Mouse (Mus musculus): Measurements from ENCODE around the gene Eps8l1.
A peak's percentile ranks its signal among the peaks of the same experiment; 100 is the strongest.
"Not testable (repeated sequence)": the region's sequence is repeated elsewhere in the genome, so short reads cannot be mapped to it uniquely, and the experiment has no call there.

Eps8l1 gene

DNA sequence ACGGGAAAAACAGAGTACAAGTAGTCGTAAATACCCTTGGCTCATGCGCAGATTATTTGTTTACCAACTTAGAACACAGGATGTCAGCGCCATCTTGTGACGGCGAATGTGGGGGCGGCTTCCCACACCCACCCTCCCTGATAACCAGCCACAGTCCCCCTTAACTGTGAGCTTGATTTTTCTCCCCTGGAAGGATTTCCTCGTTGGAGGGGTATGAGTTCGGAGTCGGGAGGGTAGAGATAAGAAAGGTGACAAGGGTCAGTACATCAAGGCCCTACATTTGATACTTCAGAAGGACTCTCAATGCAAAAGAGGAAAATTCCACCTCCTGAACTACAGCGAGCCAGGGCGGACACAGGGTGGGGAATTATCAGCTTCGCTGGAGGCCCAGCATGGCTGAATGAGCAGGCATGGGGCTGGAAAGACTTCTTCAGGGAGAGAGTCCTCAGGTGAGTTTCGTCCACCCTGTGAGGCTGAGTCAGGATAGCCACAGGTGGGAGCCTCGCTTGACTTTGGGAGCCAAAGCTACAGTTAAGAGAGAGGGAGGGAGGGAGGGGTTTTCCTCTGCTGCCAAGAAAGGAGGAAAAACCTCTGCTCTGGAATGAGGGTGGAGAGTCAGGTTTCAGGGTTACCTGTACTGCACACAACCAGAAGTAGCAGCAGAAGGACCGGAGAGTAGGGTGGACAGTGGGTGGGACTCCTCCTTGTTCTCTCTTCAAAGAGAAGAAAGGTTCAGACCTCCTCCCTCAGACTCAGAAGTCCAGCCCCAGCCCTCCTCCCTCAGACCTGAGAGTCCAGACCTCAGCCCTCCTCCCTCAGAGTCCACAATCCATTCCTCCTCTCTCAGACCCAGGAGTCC lies at the start of gene Eps8l1:
Gene Eps8l1, plus strand, starts transcription at position 99 of the 859 bp plus-strand sequence.
- DNase-seq = peak in 1 of 2 experiments; percentile 69

DNA sequence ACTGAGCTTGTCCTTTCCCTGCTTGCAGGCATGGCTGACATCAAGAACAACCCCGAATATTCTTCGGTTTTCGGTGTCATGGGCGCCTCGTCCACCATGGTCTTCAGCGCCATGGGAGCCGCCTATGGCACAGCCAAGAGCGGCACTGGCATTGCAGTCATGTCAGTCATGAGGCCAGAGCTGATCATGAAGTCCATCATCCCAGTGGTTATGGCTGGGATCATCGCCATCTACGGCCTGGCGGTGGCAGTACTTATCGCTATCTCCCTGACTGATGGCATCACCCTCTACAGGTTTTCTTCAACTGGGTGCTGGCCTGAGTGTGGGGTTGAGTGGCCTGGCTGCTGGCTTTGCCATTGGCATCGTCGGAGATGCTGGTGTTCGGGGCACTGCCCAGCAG lies 48.1 kb upstream of the Eps8l1 start:
- not testable (repeated sequence) for DNase-seq

DNA sequence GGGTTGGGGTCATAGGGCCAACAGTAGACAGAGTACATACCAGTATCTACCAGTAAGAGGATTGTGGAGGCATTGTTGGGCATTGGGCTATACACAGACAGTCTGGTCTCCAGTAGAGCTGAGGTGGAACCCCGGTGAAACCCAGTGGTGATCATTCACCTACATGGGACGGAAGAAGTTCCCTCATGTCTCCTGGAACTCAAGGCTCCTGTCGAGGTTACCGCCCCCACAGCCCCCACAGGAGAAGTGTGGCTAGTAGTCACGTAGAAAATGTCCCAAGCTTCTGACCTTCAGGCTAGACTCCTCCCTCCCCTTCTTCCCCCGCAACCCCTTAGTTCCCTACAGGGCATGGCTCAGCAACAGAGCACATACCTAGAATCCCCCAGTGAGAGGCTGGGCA lies 40.8 kb upstream of the Eps8l1 start:
- DNase-seq = no peak

DNA sequence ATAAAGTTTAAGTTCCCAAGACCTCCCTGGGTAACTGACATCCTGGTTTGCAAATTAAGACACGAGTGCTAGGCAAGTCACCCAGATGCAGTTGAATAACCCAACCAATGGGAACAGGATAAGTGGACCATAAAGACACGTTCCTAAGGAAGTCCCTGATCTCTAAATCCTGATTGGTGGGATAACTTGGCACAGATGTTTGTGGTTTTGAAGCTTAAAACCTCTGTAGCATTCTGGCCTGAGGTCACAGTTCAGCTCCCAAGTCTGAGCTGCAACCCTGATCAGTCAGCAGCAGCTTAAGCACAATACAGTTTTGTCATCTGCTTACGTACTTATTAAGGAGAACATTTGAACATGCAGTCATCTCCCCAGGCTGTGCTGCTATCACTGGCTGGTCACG lies 40.2 kb upstream of the Eps8l1 start:
- DNase-seq = no peak

DNA sequence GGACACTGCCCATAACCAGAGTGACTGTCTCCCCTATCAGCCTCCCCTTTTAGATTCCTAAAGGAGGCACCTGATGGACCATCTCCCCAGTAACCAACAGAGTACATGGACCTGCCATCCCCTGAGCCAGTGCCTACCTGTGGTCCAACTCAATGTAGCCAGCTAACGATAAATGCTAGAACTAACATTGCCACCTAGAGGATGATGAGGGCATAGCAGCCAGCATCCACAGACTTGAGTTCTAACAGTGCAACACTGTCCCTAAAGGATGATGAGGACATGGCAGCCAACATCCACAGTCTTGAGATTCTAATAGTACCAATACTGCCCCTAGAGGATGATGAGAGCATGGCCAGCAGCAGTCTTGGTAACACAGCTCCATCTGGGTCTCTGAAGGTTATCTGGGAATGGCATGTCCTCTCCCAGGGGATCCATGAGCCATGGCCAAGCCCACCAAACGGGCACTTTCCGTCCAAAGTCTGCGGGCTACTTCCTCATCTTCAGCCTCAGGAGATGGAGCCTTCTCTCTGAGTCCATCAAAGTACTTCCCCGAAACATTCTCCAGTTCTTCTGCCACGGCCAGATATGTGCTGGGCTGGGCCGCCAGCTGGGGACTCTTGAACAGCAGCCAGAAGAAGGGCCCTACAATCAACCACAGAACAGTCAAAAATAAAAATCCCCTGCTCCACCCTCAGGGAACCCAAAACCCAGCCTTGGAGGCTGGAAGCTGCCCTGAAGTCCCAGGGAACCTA lies 33.1 kb upstream of the Eps8l1 start:
- peak; percentile 70 to 89 for DNase-seq

DNA sequence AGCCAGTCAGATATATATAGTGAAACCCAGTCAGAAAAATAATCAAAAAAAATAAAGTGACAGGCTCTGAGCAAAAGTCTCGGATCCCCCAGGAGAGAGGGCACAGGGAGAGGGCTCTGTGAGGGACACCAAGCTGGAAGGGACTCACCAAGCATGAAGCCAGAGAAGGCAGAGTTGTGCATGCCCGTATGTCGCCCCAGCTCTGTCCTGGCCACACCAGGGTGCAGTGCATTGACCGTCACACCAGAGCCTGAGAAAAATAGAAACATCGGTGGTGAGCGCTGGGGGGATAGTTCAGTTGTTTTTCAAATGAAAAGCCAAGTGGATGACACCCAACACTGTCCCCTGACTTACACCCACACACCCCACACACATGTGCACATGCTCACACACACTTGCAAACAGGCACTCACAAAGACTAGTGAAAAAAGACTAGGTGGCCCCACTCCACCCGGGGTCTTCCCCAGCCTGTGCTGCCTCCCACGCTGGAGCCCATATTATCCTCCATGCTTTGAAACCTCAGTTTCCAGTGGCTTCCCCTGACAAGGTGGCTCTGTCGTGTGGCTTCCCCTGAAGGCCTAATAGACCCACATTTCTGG lies 30.1 kb upstream of the Eps8l1 start:
- DNase-seq = no peak

DNA sequence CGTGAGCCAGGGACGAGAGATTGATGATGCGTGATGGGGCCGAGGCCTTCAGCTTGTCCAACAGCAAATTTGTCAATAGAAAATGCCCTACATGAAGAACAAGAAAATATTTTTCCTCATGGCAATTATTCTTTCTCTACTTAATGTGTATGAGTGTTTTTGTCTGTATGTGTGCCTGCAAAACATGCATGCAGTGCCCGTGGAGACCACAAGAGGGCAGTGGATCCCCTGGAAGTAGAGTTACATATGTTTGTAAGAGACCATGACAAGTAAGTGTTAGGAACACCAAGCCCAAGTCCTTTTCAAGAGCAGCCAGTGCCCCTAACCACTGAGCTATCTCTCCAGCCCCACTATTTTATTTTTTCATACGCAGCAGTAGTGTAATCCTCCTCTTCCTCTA lies 28.9 kb upstream of the Eps8l1 start:
- peak; percentile 77 to 85 for DNase-seq

DNA sequence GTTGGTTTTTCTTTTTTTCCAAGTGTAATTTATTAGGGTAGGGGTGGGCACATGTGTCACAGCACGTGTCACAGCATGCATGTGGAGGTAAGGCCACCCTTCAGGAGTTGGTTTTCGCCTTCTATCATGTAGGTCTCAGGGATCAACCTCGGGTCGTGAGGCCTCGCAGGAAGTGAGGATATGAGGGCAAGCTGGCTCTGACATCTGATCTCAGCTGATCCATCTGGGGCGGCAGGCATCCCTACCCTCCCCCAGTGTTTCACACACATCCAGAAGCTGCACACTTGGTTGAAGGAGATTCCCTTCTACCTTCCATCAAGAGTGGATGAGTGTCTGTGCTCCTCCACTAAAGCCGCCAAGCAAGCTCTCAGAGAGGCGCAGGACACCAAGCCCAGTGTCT lies 28.4 kb upstream of the Eps8l1 start:
- DNase-seq = no peak

DNA sequence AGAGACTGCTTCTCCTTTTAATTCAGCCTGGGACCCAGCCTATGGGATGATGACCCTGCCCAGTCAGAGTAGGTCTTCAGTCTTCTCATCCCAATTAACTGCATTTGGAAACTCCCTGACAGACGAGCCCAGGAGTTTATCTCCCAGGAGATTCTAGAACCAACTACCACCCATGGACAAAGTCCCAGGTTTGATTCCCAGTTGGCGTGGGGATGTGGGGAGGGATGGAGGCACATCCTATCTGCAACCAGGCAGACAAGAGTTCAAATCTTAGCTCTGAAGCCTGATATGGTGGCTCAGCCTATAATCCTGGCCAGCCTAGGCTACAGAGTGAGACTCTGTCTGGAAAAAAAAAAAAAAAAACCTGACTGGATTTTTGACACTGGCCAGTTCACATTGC lies 22.8 kb upstream of the Eps8l1 start:
- DNase-seq = no peak

DNA sequence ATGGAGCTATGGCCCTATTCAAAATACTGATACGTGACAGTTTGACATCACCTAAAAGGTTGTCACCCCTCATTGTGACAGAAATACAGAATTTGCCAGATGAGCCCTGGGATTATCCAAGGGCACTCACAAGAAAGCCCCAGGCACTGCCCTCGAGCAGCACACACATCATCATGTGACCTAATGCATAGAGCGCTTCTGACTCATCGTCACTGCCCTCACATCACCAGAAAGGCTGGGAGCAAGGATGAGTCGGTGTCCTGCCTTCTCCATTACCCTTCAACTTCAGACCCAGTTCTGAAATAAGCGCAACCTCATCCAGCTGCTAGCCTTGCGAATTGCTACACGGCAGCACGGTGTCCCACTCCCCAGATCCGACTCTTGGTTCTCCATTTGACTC lies 19.9 kb upstream of the Eps8l1 start:
- no peak for DNase-seq

DNA sequence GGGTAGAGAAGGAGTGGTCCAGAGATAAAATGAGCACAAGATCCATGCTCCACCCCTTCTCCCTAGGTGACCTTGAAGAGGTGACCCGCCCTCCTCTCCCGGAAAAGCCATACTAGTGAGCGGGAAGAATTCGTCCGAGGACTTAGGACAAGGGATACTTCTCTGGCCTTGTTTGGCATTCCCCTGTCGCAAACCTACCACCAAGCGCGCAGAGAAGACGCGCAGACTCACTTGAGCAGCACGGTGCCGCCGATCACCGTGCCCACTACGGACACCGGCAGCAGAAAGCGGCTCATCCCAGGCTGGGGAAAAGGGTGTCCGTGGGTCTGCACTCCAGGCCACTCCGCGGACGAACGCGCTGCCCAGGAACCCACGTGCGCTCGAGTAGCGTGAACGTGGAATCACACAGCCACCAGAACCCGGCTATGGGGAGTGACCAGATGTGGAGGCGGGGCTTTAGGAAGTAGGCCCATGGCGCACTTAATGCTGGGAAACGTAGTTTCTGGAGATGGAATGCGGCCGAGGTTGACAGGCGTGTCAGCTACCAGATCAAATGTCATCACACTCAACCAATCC lies 15.2 kb upstream of the Eps8l1 start, which contains the start of gene Rdh13:
Gene Rdh13, minus strand, starts transcription at position 434 of the 576 bp plus-strand sequence.
- peak; percentile 91 for DNase-seq

DNA sequence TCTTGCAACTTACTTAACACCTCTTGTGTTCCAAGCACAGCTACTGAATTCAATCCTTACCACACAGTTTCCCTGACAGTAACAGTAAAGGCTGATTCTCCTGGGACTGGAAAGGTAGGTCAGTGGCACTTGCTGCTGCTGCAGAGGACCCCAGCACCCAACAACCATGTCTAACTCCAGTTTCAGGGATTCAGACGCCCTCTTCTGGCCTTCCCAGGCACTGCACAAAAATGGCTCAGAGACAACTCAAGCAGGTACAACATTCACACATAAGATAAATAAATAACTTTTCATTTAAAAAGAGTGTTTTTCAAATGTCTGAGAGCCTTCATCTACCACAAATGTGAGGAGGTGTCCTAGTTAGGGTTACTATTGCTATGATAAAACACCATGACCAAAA lies 13.3 kb upstream of the Eps8l1 start:
- no peak for DNase-seq

DNA sequence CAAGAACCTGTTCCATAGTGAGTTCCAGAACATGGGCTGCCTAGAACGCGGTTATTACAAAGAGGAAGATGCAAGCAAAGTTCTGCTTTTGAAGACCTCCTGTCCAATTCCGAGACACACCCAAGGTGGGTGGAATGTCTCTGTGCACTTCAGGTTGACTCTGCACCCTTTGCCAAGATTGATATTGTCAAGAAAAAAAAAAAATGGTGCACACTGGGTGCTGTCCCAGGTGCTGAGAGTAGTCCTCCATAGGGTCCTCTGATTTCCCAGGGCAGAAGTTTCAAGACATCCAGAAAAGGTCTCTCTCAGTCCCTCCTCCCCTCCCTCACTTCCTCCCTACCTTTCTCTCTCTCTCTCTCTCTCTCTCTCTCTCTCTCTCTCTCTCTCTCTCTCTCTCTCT lies 12.0 kb upstream of the Eps8l1 start:
- no peak for DNase-seq

DNA sequence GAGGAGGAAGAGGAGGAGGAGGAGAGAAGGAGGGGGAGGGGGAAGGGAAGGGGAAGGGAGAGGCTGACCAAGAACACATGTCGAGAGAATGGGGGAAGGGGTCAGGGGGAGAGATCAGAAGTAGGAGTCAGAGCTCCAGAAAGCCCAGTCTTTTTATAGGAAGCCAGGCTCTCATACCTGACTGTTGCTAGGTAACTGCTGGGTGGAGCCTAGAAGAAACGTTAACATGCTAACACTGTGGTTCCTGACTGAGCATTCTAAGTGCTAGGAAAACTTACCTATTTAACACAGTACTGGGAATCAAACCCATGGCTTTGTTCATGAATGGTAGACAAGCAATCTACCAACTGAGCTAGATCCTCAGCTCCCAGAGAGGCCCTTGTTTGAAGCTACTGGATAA lies 11.3 kb upstream of the Eps8l1 start:
- DNase-seq = no peak

DNA sequence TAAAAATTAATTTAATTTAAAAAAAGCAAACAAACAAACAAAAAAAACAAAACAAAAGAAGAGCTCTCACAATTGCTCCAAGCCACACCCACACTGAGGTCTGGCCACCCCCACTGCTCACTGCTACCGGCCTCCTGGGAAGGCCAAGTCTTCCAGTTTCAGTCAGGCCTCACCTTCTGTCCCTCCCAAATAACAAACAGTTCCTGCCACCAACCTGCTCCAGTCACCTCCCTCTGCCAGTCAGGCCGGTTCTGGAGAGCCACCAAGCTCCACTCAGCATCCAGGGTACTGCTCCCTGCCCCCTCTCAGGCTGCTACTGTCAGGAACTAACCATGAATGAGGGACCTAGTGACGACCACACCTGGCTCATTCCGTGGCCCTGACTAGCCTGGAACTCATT lies 7.8 kb upstream of the Eps8l1 start:
- DNase-seq = peak; percentile 53 to 80

DNA sequence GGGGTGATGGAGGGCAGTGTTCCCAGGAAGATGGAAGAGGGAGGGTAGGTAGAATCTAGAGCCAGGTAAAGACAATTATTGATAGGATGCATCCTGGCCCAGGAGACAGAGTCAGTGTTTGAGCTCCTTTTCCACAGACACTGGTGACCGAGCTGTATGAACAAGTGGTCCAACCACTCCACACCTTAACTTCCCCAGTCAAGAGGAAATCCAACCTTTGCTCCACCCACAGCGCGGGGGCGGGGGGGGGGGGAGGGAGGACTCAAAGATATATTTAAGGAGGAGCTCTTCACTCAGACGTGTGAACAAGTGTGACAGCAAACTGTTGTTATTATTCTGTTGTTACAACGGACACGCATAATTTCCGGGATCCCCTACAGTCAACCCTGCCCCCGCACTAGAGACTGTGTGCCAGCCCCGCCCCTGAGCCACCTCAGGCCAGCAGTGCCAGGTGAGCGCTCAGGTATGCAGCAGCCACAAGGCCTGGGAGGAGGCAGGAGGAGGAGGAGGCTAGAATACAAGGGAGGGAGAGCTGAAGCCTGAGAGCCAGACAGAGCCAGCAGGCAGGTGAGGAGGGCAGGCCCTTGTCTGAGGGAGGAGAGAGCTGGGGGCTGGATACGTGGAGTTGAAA lies 3.8 kb downstream of the Eps8l1 start:
- peak; percentile 79 to 91 for DNase-seq

DNA sequence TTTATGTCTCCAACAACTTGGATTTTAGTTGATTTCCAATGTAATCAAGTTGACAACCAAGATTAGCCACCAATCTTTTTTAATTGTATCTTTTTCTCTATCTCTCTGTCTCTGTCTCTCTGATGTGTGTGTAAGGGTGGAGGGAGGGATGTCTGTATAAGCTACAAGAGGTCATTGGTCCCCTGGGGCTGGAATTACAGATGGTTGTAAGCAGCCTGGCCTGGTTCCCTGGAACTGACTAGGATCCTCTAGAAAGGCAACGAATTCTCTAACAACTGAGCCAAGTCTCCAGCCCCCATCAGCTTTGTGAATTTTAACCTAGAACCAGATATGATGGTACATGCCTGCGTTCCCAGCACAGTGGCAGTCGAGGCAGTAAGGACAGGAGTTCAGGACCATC lies 7.3 kb downstream of the Eps8l1 start:
- no peak for DNase-seq

DNA sequence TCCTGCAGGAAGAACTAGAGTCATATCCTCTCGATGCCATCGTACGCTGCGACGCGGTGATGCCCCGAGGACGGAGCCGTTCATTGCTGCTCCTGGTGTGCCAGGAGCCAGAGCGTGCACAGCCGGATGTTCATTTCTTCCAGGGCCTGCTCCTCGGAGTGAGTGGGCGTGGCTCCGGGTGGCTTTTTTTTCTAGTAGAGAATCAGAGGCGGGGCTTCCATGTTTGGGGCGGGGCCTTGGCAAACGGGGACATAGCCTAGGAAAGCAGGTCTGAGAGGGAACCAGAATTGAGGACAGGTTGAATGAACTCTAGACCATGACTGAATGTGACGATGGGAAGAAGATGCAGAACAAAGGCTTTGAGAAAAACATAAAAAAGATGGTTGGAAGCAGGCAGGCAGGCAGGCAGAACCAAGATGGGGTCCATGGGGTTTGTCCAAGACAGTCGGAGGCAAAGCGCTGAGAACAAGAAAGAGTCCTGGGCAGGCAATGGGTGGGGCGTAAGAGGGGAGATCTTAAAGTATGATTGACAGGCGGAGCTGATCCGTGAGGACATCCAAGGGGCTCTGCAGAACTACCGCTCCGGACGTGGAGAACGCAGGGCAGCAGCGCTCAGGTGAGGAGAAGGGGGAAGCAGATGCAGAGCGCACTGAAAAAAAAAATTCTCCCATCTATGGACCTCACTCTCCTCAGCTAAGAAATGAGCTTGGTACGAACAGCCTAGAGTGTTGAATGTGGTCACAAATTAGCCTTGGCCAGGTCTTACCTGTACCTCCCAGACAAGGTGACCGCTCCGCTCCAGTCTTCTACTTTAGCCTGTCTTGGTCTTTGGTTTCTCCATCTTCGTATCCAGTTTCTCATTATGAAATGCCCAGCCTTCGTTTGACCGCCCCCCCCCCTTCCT lies 10.1 kb downstream of the Eps8l1 start:
- peak; percentile 80 to 84 for DNase-seq

DNA sequence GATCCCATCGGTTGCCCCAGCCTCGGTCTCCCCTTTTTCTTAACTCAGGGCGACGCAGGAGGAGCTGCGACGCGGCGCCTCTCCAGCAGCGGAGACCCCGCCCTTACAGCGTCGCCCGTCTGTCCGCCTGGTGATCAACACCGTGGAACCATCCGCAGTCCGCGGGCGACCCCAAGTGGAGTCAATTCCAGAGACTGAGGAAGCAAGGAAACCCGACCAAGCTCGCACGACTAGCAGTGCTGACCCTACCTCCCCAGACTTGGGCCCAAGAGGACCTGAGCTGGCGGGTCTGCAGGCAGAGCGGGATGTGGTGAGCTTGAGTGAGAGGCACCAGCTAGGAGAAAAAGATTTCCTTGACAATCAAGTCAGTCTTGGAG lies 10.7 kb downstream of the Eps8l1 start:
- DNase-seq = peak; percentile 87 to 89

DNA sequence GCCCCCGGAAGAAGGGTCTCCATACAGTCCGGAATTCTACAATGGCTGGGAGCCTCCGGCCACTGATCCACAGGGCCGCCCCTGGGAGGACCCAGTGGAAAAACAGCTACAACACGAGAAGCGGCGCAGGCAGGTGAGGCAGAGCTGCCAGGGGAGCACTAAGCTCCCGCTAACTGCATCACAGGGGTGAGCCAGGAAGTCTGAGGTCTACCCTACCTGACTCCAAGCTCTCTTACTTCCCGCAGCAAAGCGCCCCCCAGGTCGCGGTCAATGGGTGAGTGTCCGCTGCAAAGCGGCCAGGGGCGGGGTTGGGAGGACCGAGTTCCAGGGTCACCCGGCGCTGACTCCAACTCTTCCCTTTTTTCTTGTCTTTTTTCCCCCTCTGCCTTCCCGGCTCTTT lies 13.5 kb downstream of the Eps8l1 start:
- DNase-seq = no peak

DNA sequence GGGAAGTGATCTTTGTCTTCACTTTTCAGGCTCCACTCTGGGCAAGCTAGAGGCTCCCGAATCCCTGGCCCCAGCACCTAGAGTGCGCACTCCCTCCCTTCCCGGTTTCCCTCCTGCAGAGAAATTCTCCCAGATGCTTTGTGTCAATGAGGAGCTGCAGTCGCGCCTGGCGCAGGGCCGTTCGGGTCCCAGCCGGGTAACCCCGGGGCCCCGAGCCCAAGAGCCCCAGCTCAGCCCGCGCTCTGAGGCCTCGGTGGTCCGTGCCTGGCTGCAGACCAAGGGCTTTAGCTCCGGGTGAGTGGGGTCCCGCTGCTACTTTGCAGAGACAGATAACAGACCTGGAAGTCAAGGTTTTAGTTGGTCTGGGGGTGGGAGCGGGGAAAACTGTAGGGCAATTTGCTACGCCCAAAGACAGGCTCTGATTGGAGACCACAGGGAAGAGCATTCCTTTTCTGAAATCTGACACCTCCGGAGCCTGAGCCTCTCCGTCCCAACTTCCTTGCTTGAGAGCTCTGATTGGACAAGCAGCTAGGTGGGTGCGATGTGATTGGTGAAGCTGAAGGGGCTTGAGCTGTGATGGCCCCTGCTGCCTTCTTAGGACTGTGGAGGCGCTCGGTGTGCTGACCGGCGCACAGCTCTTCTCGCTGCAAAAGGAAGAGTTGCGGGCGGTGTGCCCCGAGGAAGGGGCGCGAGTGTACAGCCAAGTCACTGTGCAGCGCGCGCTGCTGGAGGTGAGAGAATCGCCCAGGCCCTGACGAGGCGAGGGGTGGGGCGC lies 17.7 kb downstream of the Eps8l1 start:
- peak; percentile 83 to 91 for DNase-seq
